Mouse (Mus musculus): ENCODE measurements around the gene Endou. TPM values are rescaled to one million over a fixed set of nuclear protein-coding genes. Genes with fewer than 3 reads are reported as not detected.

Endou gene
- polyA plus RNA-seq, 1 experiment from 2014 or later, result 0.15 TPM

DNA sequence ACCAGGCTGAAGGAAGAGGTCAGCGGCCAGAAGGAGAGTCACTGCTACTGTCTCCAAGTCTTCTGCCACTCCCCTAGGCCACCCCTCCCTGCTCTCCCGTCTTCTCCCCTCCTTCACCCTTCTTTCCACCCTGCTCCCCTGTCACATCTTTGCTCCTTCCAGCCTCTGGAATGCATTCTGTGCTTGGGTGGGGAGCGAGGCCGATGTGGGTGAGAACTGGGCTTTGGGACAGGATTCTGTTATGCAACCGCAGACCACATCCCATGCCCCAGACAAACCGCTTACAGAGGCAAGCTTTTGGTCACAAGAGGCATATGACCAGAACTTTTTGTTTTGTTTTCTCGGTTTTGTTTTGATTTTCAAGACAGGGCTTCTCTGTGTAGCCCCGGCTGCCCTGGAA, 4.1 kb downstream of the Endou start:
- Histone ChIP-seq H3K27ac (replicated peaks) (no peak overlapping the region), H3K36me3 (no peaks in the 10 kb centered on the region), H3K9ac (replicated peaks) (no peak overlapping the region), H3K4me2 (no peak overlapping the region), H3K9me3 (replicated peaks) (no peaks in the 10 kb centered on the region), H3K4me3 (replicated peaks) (no peak overlapping the region), H3K27me3 (replicated peaks) (no peaks in the 10 kb centered on the region), H3K4me1 (0 out of 2 replicates have a peak, but pooled peaks cover 4% of the 10 kb centered on the region)
- no peak for ATAC-seq (ENCODE audit: low FRiP score)
- 83% methylated on average over 8 of the region's 8 CpGs for WGBS

DNA sequence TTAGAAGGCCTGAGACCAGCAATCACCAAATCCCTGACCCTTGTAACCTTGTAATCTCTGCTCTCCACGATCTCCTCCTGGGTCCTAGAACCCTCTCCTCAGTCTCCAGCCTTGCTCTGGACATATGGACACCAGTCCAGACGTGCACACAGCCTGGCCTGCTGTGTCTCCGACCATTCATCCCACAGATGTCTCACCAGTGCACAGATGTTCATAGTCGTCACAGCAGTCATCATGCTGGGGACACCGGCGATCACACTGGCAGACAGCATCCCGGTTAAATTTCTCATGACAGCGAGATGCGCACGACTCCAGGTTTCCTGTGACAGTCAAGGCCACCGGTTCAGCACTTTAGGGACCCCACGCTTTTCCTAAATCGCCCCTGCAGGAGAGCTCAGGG, 4.8 kb downstream of the Endou start:
- H3K9me3 ChIP-seq (replicated peaks), result no peaks in the 10 kb centered on the region
- no peak overlapping the region for H3K27ac ChIP-seq (replicated peaks)
- H3K36me3 ChIP-seq, result no peaks in the 10 kb centered on the region
- H3K4me2 ChIP-seq, result no peak overlapping the region
- WGBS, result 78% methylated on average over 13 of the region's 13 CpGs
- H3K4me1 ChIP-seq, result peaks cover 4% of the 10 kb centered on the region; the same call in 1 of the 2 replicates
- no peaks in the 10 kb centered on the region for H3K27me3 ChIP-seq (replicated peaks)
- no peak for ATAC-seq (ENCODE audit: low FRiP score)
- no peak overlapping the region for H3K4me3 ChIP-seq (replicated peaks)
- H3K9ac ChIP-seq (replicated peaks), result no peak overlapping the region

DNA sequence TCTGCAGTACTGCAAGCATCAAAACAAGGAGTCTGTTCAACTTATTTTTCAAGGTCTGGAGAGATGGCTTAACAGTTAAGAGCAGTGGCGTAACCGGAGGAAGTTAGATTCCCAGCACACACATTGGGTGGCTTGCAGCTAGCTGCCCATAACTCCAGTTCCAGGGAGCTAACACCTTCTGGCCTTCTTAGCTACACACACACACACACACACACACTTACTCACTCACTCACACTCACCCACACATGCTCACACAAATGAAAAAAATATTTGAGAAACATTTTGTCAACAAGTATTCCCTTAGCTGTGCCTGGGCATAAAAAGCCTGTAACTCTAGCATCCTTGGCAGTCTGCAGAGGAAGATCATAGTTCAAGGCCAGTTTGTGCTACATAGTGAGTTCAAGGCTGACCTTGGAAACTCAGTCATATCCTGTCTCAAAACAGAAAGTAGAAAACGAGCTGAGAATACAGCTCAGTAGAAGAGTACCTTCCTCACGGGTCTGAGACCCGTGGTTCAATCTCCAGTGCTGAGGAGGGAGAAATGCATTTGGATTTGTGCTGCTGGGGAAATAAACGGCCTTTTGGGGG, 5.8 kb downstream of the Endou start:
- ATAC-seq (ENCODE audit: low FRiP score), result no peak
- Histone ChIP-seq H3K4me2 (no peak overlapping the region), H3K36me3 (no peaks in the 10 kb centered on the region), H3K9me3 (replicated peaks) (no peaks in the 10 kb centered on the region), H3K4me1 (peaks cover 4% of the 10 kb centered on the region; the same call in 1 of the 2 replicates), H3K27ac (replicated peaks) (no peak overlapping the region), H3K4me3 (replicated peaks) (no peak overlapping the region), H3K27me3 (replicated peaks) (no peaks in the 10 kb centered on the region), H3K9ac (replicated peaks) (no peak overlapping the region)
- WGBS, result 77% methylated on average over 6 of the region's 6 CpGs

DNA sequence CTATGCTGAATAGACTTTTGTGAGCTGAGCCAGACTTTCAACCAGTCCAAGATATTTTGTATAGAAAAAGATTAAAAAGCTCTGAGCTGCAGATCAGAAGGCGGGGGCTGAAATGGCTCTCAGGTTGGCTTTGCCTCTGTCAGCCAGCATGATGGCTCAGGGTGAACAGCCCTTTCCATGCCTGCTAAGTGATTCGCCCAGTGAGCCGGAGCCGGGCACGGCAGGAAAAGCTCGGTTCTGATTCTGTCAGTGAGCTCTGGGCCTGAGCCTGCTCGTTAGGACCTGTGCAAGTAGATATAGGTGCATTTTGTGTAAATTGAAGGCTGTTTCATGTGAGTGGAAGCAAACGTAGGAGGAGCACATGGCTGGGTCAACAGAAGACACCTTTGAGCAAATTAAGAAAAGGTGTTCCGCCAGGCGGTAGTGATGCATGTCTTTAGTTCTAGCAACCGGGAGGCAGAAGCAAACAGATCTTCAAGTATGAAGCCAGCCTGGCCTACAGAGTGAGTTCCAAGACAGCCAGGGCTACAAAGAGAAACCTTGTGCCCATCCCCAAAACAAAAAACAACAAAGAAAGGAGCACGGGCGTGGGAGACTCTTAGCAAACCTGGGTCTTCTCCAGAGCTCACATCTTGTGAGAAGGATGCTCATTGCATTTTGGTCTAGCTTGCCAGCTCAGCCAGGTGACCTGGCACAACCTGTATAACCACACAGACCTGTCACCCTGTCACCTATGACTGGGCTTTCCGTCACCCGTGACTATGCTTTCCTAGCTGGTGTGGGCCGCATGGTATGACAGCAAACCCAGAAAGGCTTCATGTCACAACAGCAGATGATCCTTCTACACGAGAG, 6.6 kb downstream of the Endou start:
- Histone ChIP-seq H3K27ac (replicated peaks) (no peak overlapping the region), H3K9me3 (replicated peaks) (no peaks in the 10 kb centered on the region), H3K36me3 (no peaks in the 10 kb centered on the region), H3K4me2 (no peak overlapping the region), H3K9ac (replicated peaks) (no peak overlapping the region), H3K4me1 (no peaks in the 10 kb centered on the region; the same call in 1 of the 2 replicates), H3K27me3 (replicated peaks) (no peaks in the 10 kb centered on the region), H3K4me3 (replicated peaks) (no peak overlapping the region)
- ATAC-seq (ENCODE audit: low FRiP score), result no peak
- WGBS, result 90% methylated on average over 17 of the region's 17 CpGs

DNA sequence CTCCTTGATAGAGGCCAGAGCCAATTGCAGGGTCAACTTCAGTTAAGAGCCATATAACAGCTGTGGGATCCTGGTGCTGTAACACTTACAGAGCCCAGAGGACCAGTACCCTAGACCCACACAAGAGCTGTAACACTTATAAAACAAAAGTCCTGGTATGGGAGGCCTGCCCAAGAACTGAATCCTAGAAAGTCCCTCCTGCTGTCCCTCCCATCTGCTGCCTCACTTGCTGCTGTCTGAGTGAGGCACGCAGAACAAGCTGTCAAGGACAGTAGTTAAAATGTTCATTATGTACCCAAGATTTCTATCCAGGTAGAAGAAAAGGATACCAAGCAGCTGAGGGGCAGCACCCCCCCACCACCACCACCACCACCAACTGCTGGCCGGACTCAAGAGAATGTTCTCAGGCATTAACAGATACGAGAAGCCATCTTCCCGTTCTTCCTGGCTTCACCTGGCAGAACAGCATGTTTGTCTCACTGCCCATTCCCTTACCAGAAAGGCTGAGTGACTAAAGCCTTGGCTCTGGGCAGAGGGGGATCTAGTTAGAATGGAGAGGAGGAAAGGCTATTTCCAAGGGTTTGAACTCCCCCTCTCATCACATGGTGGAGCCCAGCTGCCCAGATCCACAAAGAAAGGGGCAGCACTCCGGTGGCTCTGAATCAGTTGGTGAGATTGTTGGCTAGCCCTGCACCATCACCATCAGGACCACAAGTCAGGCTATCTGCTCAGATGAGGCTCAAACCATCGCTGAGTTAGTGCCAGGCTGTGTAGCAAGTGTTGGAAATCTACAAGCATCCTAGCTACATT, 7.4 kb downstream of the Endou start:
- Histone ChIP-seq H3K9ac (replicated peaks) (no peak overlapping the region), H3K27me3 (replicated peaks) (no peaks in the 10 kb centered on the region), H3K4me2 (no peak overlapping the region), H3K4me1 (no peaks in the 10 kb centered on the region; the same call in 1 of the 2 replicates), H3K9me3 (replicated peaks) (no peaks in the 10 kb centered on the region), H3K27ac (replicated peaks) (no peak overlapping the region), H3K4me3 (replicated peaks) (no peak overlapping the region), H3K36me3 (no peaks in the 10 kb centered on the region)
- 83% methylated on average over 6 of the region's 6 CpGs for WGBS
- no peak for ATAC-seq (ENCODE audit: low FRiP score)

DNA sequence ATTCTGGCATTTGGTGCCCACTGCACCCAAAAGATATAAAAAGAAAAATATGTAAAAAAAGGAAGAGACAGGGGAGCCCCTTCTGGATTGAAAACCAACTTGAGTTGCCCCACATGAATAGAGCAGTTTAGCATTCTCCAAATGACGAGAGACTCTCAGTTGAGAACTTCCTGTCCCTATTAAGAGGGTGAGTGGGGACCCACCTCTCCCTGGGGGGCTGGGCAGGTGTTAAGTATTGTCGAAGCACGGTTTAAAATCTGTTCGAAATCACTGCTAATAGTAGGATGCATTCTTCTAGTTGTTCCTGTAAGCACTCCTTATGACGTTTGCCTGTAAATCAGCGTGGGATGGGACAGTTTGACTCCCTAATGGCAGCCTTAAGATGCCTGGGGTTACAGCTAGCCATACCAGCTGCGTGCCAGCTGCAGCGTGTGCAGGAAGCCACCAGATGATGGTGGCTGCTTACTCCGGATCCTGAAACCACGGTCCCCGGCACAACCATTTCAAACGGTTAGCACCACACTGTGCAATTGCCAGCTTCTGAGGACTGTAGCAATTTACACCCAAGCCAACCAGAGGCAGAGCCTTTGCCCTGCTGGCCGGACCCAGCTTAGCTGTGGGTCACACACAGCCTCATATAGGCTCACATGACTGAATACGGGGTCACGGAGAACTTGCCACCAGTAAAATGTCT, 10.0 kb downstream of the Endou start:
- peaks cover 3% of the 10 kb centered on the region for H3K4me1 ChIP-seq
- H3K4me3 ChIP-seq (replicated peaks), result no peak overlapping the region
- no peak overlapping the region for H3K27ac ChIP-seq (replicated peaks)
- no peak overlapping the region for H3K9ac ChIP-seq (replicated peaks)
- H3K36me3 ChIP-seq, result no peaks in the 10 kb centered on the region
- no peaks in the 10 kb centered on the region for H3K9me3 ChIP-seq (replicated peaks)
- 53% methylated on average over 15 of the region's 15 CpGs for WGBS
- no peaks in the 10 kb centered on the region for H3K27me3 ChIP-seq (replicated peaks)
- ATAC-seq (ENCODE audit: low FRiP score), result no peak
- no peak overlapping the region for H3K4me2 ChIP-seq

DNA sequence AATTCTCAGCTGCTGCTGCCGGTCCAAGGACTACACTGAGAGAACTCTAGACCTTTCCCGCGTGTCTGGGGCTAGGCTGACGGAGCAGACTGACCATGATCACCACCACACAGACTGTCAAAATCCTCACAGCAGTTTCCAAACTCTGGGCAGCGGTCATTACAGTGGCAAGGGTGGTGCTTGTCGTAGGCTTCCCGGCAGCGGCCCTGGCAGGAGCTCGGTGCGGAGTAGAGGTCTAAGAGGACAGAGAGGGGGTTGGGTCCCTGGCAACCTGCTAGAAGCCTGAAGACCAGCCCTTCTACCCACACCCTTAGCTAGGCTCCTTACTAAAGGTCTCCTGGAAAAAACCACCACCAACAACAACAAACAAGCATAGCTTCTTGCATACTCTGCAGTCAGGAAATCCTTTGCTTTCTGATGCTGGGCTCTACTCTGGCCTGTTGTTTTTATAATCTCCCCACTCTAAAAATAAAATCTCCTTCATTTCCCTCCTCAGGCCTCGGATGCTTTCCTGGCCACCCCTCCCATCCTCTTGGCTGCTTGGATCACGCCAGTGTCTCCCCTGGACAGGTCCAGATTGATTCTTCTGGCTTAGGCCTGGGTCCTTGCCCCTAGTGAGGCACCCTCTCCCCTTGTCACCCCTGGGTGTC, 11.0 kb downstream of the Endou start:
- Histone ChIP-seq H3K4me1 (peaks cover 3% of the 10 kb centered on the region), H3K27ac (replicated peaks) (no peak overlapping the region), H3K27me3 (replicated peaks) (no peaks in the 10 kb centered on the region), H3K9me3 (replicated peaks) (no peaks in the 10 kb centered on the region), H3K9ac (replicated peaks) (no peak overlapping the region), H3K4me2 (no peak overlapping the region), H3K36me3 (no peaks in the 10 kb centered on the region), H3K4me3 (replicated peaks) (no peak overlapping the region)
- no peak for ATAC-seq (ENCODE audit: low FRiP score)
- WGBS, result 77% methylated on average over 12 of the region's 12 CpGs

DNA sequence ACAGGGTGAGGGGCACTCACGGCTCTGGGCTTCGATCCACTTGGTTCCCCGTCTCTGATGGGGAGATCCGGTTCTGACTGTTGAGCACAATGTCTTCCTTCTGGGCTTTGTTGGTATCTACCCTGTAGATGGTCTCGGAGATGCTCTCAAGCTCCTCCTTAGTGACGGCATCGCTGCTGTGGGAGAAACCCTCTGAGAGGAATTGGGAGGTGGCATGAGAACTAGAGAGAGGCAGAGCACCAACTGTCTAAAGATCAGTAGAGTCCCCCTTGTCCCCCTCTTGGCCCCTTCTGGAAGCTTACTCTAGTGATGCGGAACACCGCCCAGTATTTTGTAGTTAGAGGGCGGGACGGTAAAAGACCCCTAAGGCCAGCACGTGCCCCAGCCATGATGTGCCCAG, 11.6 kb downstream of the Endou start:
- H3K4me1 ChIP-seq, result peaks cover 3% of the 10 kb centered on the region
- H3K4me2 ChIP-seq, result no peak overlapping the region
- H3K36me3 ChIP-seq, result no peaks in the 10 kb centered on the region
- WGBS, result 94% methylated on average over 12 of the region's 12 CpGs
- no peak overlapping the region for H3K9ac ChIP-seq (replicated peaks)
- no peaks in the 10 kb centered on the region for H3K27me3 ChIP-seq (replicated peaks)
- no peak overlapping the region for H3K27ac ChIP-seq (replicated peaks)
- no peak overlapping the region for H3K4me3 ChIP-seq (replicated peaks)
- no peak for ATAC-seq (ENCODE audit: low FRiP score)
- no peaks in the 10 kb centered on the region for H3K9me3 ChIP-seq (replicated peaks)

DNA sequence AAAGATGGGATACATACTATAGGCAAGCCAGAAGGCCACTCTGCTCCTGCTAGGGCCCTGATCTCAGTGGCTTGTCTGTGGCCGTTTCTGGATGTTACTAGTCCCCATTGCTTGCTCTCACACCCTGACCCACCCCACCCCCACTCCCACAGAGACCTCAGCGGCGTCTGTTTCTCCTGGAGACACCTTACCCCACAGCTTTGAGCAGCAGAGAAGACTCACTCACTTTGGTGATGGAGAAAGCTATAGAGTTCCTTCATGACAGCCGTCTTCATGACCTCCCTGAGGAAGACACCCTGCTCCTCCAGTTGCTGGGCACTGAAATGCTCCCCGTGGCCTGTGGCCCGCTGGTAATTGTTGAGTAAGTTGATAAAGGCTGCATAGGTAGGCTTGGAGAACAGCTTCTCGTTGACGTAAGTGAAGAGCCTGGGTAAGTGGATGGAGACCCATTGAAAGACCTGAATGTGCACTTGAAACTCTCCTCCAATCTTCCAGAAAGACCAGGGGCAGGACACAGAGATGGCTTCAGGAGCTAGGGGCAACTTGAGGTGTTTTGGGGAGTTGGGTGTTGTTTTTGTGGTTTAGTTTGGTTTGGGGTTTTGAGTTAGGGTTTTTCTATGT, 12.5 kb downstream of the Endou start:
- H3K4me2 ChIP-seq, result no peak overlapping the region
- H3K9me3 ChIP-seq (replicated peaks), result no peaks in the 10 kb centered on the region
- no peak for ATAC-seq (ENCODE audit: low FRiP score)
- H3K4me3 ChIP-seq (replicated peaks), result no peak overlapping the region
- H3K27me3 ChIP-seq (replicated peaks), result no peaks in the 10 kb centered on the region
- peaks cover 3% of the 10 kb centered on the region for H3K4me1 ChIP-seq
- WGBS, result 89% methylated on average over 8 of the region's 8 CpGs
- no peaks in the 10 kb centered on the region for H3K36me3 ChIP-seq
- no peak overlapping the region for H3K27ac ChIP-seq (replicated peaks)
- no peak overlapping the region for H3K9ac ChIP-seq (replicated peaks)

DNA sequence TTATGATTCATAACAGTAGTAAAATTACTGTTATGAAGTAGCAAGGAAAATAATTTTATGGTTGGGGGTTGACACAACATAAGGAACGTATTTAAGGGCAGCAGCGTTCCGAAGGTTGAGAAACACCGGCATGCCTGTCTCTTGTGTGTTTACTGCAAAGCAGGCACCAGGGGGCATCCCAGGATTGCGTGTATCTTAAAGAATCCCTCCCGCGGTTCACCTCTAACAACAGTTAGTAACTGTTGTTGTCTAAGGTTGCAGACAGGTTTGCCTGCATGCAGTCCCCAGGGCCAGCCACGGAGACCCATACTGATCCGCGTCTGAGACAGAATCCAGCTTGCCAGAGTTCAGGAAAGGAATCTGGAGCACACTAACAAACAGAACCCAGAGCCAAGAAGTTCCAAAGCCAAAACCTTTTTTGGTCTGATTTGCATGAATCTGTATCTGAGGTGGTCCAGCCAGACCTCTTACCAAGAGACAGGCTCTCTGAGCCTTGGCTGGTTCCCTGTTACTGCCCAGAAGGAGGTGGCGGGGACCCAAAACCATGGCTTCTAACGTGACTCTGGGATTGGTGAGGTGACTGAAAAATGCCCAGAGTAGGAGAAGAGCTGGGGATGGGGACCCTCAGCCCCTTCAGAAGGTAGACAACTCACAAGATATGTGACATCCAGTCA, 13.1 kb downstream of the Endou start:
- Histone ChIP-seq H3K9me3 (replicated peaks) (no peaks in the 10 kb centered on the region), H3K4me2 (no peak overlapping the region), H3K27me3 (replicated peaks) (no peaks in the 10 kb centered on the region), H3K9ac (replicated peaks) (no peak overlapping the region), H3K4me1 (peaks cover 3% of the 10 kb centered on the region), H3K36me3 (no peaks in the 10 kb centered on the region), H3K4me3 (replicated peaks) (no peak overlapping the region), H3K27ac (replicated peaks) (no peak overlapping the region)
- ATAC-seq (ENCODE audit: low FRiP score), result no peak
- WGBS, result 32% methylated on average over 12 of the region's 12 CpGs
